Mouse (Mus musculus): ENCODE measurements around the gene Polr3e. TPM values are rescaled to one million over a fixed set of nuclear protein-coding genes. Genes with fewer than 3 reads are reported as not detected.

Gene Polr3e
- total and polyA plus RNA-seq, 3 experiments, result 39.1 to 50.1 TPM; not detected in 1

- Histone ChIP-seq H3K4me3 (ENCODE audit: control insufficient read depth in 1 of 2, insufficient read depth in 1 of 2, low read depth in 2 of 2, low read length in 2 of 2) (no peak overlapping the region), H3K4me1 (ENCODE audit: control insufficient read depth in 1 of 2, insufficient read depth in 2 of 2, low read length in 2 of 2) (peaks cover 9 to 40% of the 10 kb centered on the region in 2 experiments), H3K9me3 (replicated peaks; ENCODE audit: insufficient read depth, low read length) (no peaks in the 10 kb centered on the region), H3K27me3 (ENCODE audit: control insufficient read depth in 1 of 2, insufficient read depth in 2 of 2, low read length in 2 of 2) (no peaks in the 10 kb centered on the region), H3K9ac (ENCODE audit: control insufficient read depth, low read depth, low read length, poor library complexity, severe bottlenecking) (no peak overlapping the region), H3K27ac (ENCODE audit: control insufficient read depth, low read depth, low read length) (peak overlapping the region; percentile 26; the same call in 1 of the 2 replicates), H3K79me2 (ENCODE audit: control insufficient read depth, insufficient read depth, low read length, poor library complexity) (no peaks in the 10 kb centered on the region), H3K36me3 (ENCODE audit: control insufficient read depth in 1 of 2, insufficient read depth in 2 of 2, low read length in 2 of 2) (peaks cover 2 to 48% of the 10 kb centered on the region in 2 experiments)
- TF ChIP-seq KAT2A (conservative IDR thresholded peaks at IDR 0.05; ENCODE audit: low read depth, low read length) (no peak), RCOR1 (IDR thresholded peaks at IDR 0.05; ENCODE audit: low read depth, low read length) (no peak), E2F4 (IDR thresholded peaks at IDR 0.05; ENCODE audit: borderline replicate concordance, low read depth, low read length) (no peak), CHD2 (IDR thresholded peaks at IDR 0.05; ENCODE audit: low read length) (no peak), POLR2A (IDR thresholded peaks at IDR 0.05; ENCODE audit: control insufficient read depth in 1 of 2, insufficient read depth in 1 of 2, low read depth in 1 of 2, low read length in 2 of 2, poor library complexity in 1 of 2) (no peak), HCFC1 (IDR thresholded peaks at IDR 0.05; ENCODE audit: low read depth, low read length) (no peak), TCF12 (IDR thresholded peaks at IDR 0.05; ENCODE audit: low read depth, low read length) (no peak), ZKSCAN1 (IDR thresholded peaks at IDR 0.05; ENCODE audit: low read depth, low read length) (no peak), MAX (IDR thresholded peaks at IDR 0.05; ENCODE audit: low read length) (no peak), ZNF384 (IDR thresholded peaks at IDR 0.05; ENCODE audit: low read depth, low read length) (no peak), RAD21 (IDR thresholded peaks at IDR 0.05; ENCODE audit: low read depth, low read length) (no peak), MYB (IDR thresholded peaks at IDR 0.05; ENCODE audit: low read depth, low read length) (no peak), MEF2A (IDR thresholded peaks at IDR 0.05; ENCODE audit: extremely low read depth, insufficient replicate concordance, low read depth, low read length, poor library complexity, severe bottlenecking) (no peak), SMC3 (IDR thresholded peaks at IDR 0.05; ENCODE audit: low read depth, low read length) (no peak)
- no peak for DNase-seq (ENCODE audit: low read depth, low spot score)
Observed at GRCm38 (mm10) chr7:120880770-120881169, 36.8 kb upstream of the Polr3e start.

GRCm38 (mm10) chr7:120881451-120881850 lies 36.1 kb upstream of the Polr3e start:
- H3K27ac ChIP-seq (ENCODE audit: control insufficient read depth, low read depth, low read length), result no peak overlapping the region
- DNase-seq (ENCODE audit: low read depth, low spot score), result peak; percentile 63
- no peaks in the 10 kb centered on the region for H3K9me3 ChIP-seq (replicated peaks; ENCODE audit: insufficient read depth, low read length)
- H3K36me3 ChIP-seq (ENCODE audit: control insufficient read depth in 1 of 2, insufficient read depth in 2 of 2, low read length in 2 of 2), result peaks cover 2 to 41% of the 10 kb centered on the region in 2 experiments
- TF ChIP-seq UBTF (IDR thresholded peaks at IDR 0.05; ENCODE audit: borderline replicate concordance, insufficient read depth, low read depth, low read length), result no peak
- peak; percentile 32; the same call in 1 of the 2 replicates for TF ChIP-seq GATA1 (IDR thresholded peaks at IDR 0.05; ENCODE audit: low read depth, low read length)
- TF ChIP-seq SIN3A (IDR thresholded peaks at IDR 0.05; ENCODE audit: low read length), result 0 out of 2 replicates have a peak, but pooled peaks have one; percentile 17
- peaks cover 6 to 33% of the 10 kb centered on the region in 2 experiments for H3K4me1 ChIP-seq (ENCODE audit: control insufficient read depth in 1 of 2, insufficient read depth in 2 of 2, low read length in 2 of 2)
- H3K4me3 ChIP-seq (ENCODE audit: control insufficient read depth in 1 of 2, insufficient read depth in 1 of 2, low read depth in 2 of 2, low read length in 2 of 2), result no peak overlapping the region
- H3K27me3 ChIP-seq (ENCODE audit: control insufficient read depth in 1 of 2, insufficient read depth in 2 of 2, low read length in 2 of 2), result no peaks in the 10 kb centered on the region
- H3K79me2 ChIP-seq (ENCODE audit: control insufficient read depth, insufficient read depth, low read length, poor library complexity), result no peaks in the 10 kb centered on the region
- H3K9ac ChIP-seq (ENCODE audit: control insufficient read depth, low read depth, low read length, poor library complexity, severe bottlenecking), result no peak overlapping the region

All from MEL (cell line).